Mouse (Mus musculus) gastrocnemius, postnatal 36 days (tissue): ENCODE measurements around the gene Hexim1. TPM values are rescaled to one million over a fixed set of nuclear protein-coding genes. Genes with fewer than 3 reads are reported as not detected.

Experiments
- DNase-seq, 2 experiments: peaks; one replicate each; pipeline ENCODE4 v3.0.0; 2022
- intact Hi-C: fragments of 180-260 bp; cut with DNase I; formaldehyde crosslinking; loops from one replicate; pipeline ENCODE4 v1.15.1; 2025
- long read RNA-seq, 2 experiments: library from polyadenylated mRNA; stranded (forward); transcript quantifications; one replicate each; pipeline ENCODE4 v2.0.0; 2021
- total RNA-seq, 2 experiments: library from RNA; stranded (reverse); gene quantifications; 2 replicates each; pipeline ENCODE4 v1.2.3; 2021

Hexim1 gene
- 10 to 100 TPM; 14.7 to 17.0 TPM for total RNA-seq
- long read RNA-seq, experiment 1, transcript Hexim1-201 (1 exons, 3,495 nt) = major isoform, 7 of 7 reads
- long read RNA-seq, experiment 1, partial matches to known transcripts = 0 of 7 reads
- long read RNA-seq, experiment 1, other reads (novel, unspliced or antisense) = 0 of 7 reads
- long read RNA-seq, experiment 2, transcript Hexim1-201 (1 exons, 3,495 nt) = major isoform, 5 of 5 reads
- long read RNA-seq, experiment 2, partial matches to known transcripts = 0 of 5 reads
- long read RNA-seq, experiment 2, other reads (novel, unspliced or antisense) = 0 of 5 reads

- DNase-seq = peak; percentile 99 to 100
- intact Hi-C loops = loop anchor here (1.0 to 2.0 kb wide), 2 partner anchors 16 to 43 kb away; partner anchors contain the start of gene Hexim2
These were observed at the start of gene Hexim1 for GRCm38 (mm10) chr11:103116008-103116818. Gene Hexim1, plus strand, starts transcription at chr11:103116231.

GRCm38 (mm10) chr11:103067051-103067361, 49.0 kb upstream of the Hexim1 start:
- intact Hi-C loops = no loop called here
- no peak for DNase-seq

- intact Hi-C loops = no loop called here
- DNase-seq = peak; percentile 81 to 82
These were observed 48.5 kb upstream of the Hexim1 start for GRCm38 (mm10) chr11:103067457-103068001.

DNA sequence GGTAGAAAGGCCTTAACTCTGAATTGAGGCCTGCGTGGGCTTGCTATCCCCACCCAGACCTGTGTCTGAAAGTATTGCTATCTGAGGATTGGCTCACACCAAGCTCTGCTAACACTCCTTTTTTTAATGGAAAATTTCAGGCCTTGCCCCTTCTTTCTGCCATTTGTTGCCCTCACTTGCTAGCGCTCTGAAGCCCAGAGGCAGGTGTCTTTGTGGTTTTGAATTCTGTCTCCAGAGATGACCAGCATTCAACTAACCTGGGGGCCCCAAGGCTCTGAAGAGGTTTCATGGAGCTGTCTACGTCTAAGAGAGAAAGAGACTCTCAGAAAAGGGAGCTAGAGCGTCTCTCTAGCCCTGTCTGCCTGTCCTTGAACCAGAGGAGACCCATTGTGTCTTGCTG, 47.8 kb upstream of the Hexim1 start:
- no peak for DNase-seq
- intact Hi-C loops = no loop called here

- DNase-seq = peak in 1 of 2 experiments; percentile 10
- intact Hi-C loops = no loop called here
These were observed 47.1 kb upstream of the Hexim1 start for GRCm38 (mm10) chr11:103068884-103069283.

DNA sequence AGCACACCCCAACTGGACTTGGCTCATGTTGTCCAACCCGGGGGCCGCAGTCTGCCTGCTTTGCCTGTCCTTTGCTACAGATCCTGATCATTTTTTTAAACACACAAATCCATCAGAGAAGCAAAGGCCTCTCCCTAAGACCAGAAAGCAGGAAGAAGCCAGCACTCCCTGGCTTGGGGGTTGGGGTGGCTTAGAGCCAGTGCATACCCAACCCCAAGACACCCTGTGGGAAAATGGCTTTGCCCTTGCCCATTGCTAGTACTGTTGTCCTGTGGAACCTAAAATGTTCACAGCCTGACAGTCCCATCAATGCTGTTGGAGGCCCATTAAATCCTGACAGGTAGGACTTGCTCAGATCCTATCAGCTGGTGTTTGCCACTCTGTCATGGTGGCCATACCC, 46.3 kb upstream of the Hexim1 start:
- peak; percentile 3 to 9 for DNase-seq
- intact Hi-C loops = no loop called here

- intact Hi-C loops = no loop called here
- DNase-seq = peak in 1 of 2 experiments; percentile 14
These were observed 45.6 kb upstream of the Hexim1 start for GRCm38 (mm10) chr11:103070322-103070880.

- no peak for DNase-seq
- intact Hi-C loops = no loop called here
These were observed 42.4 kb upstream of the Hexim1 start for GRCm38 (mm10) chr11:103073671-103074070.

DNA sequence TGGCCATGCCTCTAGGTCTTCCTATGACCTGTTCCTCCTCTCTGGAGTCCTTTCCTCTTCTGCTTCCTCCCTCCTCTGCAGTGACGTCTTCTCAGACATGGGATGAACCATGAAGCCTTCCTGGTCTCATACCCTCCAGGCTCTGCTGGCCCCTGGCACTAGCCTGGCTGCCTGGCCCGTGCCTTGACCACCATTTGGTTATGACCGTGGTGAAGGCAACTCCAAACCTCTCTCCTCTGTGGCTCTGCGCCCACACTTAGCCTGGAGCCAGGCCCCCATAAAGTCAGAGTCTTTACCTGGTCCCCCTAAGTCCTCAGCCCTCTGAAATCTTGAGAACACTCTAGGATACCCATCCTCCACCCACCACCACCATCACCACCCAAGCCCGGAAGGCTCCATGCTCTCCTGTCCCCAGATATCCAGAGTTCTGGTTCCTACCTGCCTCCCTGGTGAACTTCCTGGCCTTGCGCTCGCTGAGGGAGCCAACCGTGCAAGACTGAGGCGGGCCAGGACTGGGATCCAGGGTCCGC, 41.8 kb upstream of the Hexim1 start:
- peak in 1 of 2 experiments; percentile 3 for DNase-seq
- intact Hi-C loops = no loop called here

DNA sequence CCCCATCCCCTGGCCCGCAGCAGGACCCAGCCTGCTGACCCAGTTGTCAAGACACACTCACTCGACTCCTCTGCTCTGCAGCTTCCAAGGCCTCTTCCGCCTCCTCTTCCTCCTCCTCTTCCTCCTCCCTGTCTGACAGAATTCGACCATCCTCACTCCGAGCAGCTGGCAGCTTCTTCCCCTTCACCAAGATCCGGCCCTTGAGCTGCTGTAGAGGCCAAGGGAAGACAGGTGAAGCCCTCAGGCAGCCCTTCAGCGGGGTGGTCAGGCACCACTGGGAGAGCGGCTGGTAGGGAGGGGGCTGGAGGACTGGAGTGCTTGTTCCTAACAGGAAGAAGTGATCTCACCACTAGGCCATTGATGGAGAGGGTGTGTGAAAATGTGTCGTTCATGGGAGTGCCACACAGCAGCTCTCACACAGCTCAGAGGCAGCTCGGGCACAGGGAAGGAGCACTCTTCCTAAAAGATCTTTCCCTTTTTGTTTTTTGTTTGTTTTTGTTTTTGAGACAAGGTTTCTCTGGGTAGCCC, 41.2 kb upstream of the Hexim1 start:
- peak in 1 of 2 experiments; percentile 4 for DNase-seq
- intact Hi-C loops = no loop called here

GRCm38 (mm10) chr11:103076010-103076409, 40.0 kb upstream of the Hexim1 start:
- DNase-seq = peak in 1 of 2 experiments; percentile 6

DNA sequence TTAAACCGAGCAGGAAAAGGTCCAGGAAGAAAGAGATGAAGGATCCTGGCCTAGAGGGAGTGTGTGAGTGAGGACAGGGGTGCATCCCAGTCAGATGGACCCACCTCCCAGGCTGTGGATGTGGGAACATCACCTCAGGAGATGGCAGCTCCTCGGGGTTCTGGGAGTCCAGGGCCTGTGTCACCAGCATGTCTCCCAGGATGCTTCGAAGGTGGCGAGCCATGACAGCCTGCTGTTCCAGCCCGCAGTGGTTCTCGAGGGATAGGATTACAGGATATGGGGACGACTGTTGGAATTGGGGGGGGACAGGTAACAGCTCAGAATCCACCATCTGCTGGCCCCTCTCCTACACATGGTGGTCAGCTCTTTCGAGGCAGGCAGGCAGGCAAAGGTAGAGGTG, 39.5 kb upstream of the Hexim1 start:
- intact Hi-C loops = no loop called here
- no peak for DNase-seq

More at GRCm38 (mm10) chr11:103076010-103076409, 40.0 kb upstream of the Hexim1 start:
- intact Hi-C loops = no loop called here

DNA sequence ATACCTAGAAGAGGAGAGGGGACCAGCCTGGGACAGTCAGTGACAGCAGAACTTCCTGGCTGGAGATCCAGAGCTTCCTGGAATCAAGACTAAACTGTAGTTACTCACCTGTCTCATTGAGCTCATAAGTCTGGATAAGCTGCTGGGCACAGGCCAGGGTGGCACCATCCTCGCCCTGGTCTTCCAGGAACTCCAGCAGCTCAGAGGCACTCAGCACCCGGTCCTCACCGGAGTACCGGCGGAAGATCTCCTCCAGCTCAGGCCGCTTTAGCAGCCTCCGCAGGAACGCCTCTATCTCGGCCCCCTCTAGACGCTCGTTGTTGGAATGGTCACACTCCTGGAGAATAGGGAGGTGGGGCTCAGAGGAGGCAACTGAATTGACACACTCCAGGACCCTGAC, 37.9 kb upstream of the Hexim1 start:
- peak in 1 of 2 experiments; percentile 3 for DNase-seq
- intact Hi-C loops = no loop called here

- peak in 1 of 2 experiments; percentile 3 for DNase-seq
- intact Hi-C loops = no loop called here
These were observed 35.5 kb upstream of the Hexim1 start for GRCm38 (mm10) chr11:103080323-103081091.

DNA sequence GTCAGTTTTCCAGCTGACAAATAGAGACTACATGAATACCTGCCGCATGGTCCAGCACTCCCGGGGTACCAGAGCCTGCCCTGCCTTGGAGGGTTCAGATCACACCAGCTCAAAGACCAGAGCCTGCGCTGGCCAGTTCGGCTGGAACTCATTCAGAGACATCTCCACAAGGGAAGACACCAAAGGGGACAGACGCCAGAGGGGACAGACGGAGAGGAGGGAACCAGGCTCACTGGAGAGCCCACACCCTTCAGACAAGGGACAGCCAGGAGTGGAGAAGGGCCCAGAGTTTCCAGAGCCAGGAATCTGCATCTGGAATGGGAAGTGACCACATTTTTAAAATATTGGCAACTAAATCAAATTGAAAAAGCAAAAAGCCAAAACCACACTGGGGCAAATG, 34.4 kb upstream of the Hexim1 start:
- intact Hi-C loops = no loop called here
- no peak for DNase-seq

DNA sequence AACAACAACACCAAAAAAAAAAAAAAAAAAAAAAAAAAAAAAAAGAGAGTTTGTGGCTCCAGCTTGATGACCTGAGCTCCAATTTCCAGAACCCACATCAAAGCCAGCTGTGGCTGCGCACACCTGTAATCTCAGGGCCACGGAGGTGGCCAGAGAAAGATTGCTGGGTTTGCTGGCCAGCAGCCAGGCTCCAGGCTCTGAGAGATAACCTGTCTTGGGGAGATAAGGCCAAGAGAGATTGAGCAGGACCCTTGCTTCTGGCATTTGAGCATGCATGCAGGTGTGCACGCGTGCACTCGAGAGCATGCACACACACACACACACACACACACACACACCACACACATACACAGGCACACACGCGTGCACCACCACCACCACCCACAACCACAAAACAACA, 22.7 kb upstream of the Hexim1 start:
- DNase-seq = no peak
- intact Hi-C loops = no loop called here

DNA sequence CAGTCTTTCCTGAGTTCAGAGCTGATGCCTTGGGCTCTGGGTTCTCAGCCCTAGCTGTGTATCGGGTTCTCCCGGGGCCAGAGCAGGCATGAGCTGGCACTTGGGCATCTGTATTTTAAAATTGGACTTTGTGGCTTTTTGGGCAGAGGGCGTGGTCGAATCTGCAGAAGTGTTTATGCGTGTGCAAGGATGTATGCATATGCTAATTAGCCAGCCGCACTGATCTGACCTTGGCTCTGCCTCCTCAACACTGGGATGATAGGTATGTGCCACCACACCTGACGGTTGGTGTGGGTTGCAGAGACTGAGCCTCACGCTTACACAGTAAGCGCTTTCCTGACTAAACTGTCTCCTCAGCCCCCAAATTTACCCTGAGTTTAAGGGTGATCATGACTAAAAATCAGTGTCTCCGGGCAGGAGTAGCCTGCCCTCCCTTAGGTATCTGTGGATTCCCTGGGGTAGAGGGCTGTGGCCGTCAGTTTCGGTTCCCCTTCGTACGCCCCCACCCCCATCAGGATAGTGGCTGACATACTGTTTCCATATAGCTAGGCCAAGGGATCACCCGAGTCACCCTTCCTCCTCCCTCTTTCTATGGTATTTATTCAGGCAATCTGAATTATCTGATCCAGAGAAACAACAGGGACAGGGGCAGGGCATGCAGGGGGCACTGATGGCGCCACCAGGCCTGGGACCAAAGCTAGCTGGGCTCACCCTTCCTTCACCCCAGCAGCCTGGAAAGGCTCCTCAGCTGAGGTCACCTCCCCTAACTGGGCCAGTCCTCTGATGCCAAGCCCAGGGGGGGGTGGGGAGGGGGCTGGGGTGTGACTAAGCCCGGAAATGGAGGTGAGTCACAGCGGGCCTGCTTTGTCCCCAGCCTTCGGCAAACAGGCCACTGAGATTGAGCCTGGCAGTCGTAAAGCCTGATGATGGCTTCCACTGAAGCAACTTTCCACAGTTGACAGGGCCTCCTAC, 21.9 kb upstream of the Hexim1 start:
- intact Hi-C loops = no loop called here
- DNase-seq = no peak

- DNase-seq = no peak
- intact Hi-C loops = no loop called here
These were observed 20.8 kb upstream of the Hexim1 start for GRCm38 (mm10) chr11:103095107-103095670.
